Mouse (Mus musculus): Measurements from ENCODE around the gene Zfp651.

- TF ChIP-seq CHD2 (IDR thresholded peaks at IDR 0.05; ENCODE audit: low read depth, low read length) (no peak), ZNF384 (IDR thresholded peaks at IDR 0.05; ENCODE audit: low read depth, low read length) (no peak), ZC3H11A (IDR thresholded peaks at IDR 0.05; ENCODE audit: borderline replicate concordance, low read depth, low read length) (no peak)
Measured at GRCm38 (mm10) chr9:121761787-121762186, 2.7 kb downstream of the Zfp651 start.
